8 mouse cellular contexts compared by ENCODE assay signal in the genomic region with DNA sequence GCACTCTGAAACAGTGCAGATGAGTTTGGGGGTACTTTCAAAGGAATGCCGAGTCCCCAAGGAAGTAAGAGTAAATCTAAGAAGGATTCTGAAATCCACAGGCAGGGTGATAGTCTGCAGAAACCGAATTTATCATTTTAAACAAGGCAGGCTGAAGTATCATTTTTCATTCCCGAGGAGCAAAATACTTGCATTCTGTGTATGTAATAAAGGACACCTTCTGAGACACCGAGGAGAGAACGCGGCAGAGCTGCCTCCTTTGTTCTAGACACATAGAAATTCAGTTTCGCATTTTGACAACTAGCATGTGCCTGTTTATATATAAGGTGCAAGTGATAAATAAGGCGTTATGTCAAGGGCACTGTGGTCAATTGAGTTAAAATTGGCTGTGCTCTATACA. TPM values are rescaled to one million over a fixed set of nuclear protein-coding genes. Genes with fewer than 3 reads are reported as not detected.
DNase-seq lines count a peak whose midpoint lies in the region; ATAC-seq lines count a peak whose summit lies in the region.

No protein-coding gene starts in this region.

- H3K4me3 ChIP-seq in liver, embryonic 11.5 days (ENCODE audit: low read depth, low read length) = no peak overlapping the region; the same call in 1 of the 2 replicates
- H3K4me3 ChIP-seq in forebrain, embryonic 14.5 days (ENCODE audit: low read depth, low read length) = no peak overlapping the region
- H3K4me3 ChIP-seq in limb, embryonic 12.5 days (replicated peaks) = peak overlapping the region; percentile 23; the same call in 1 of the 2 replicates
- no peak overlapping the region for H3K4me3 ChIP-seq in neural tube, embryonic 12.5 days

- H3K4me1 ChIP-seq in liver, embryonic 11.5 days (replicated peaks; ENCODE audit: control insufficient read depth, insufficient read depth, low read length) = no peaks in the 10 kb centered on the region
- no peaks in the 10 kb centered on the region for H3K4me1 ChIP-seq in forebrain, embryonic 14.5 days (ENCODE audit: control insufficient read depth, insufficient read depth, low read length)
- no peaks in the 10 kb centered on the region for H3K4me1 ChIP-seq in limb, embryonic 12.5 days (replicated peaks)
- no peaks in the 10 kb centered on the region for H3K4me1 ChIP-seq in neural tube, embryonic 12.5 days

- H3K27ac ChIP-seq in liver, embryonic 11.5 days (ENCODE audit: low read depth, low read length) = no peak overlapping the region
- H3K27ac ChIP-seq in forebrain, embryonic 14.5 days (ENCODE audit: low read depth, low read length) = no peak overlapping the region
- H3K27ac ChIP-seq in limb, embryonic 12.5 days = no peak overlapping the region
- no peak overlapping the region for H3K27ac ChIP-seq in neural tube, embryonic 12.5 days

- WGBS in liver, embryonic 11.5 days = 44% methylated on average over 8 of the region's 8 CpGs
- 48% methylated on average over 8 of the region's 8 CpGs for WGBS in forebrain, embryonic 14.5 days
- WGBS in limb, embryonic 12.5 days = 36% methylated on average over 8 of the region's 8 CpGs
- WGBS in neural tube, embryonic 12.5 days = 42% methylated on average over 8 of the region's 8 CpGs

- DNase-seq in liver, embryonic 11.5 days (ENCODE audit: low spot score) = no peak
- no peak for DNase-seq in liver
- no peak for DNase-seq in forebrain, embryonic 14.5 days (ENCODE audit: low spot score)
- no peak for DNase-seq in cerebellum, postnatal 25 days
- no peak for DNase-seq in cerebellum, adult 18-20 months
- DNase-seq in gastrocnemius, adult 18-20 months (ENCODE audit: low spot score) = no peak

- peak overlapping the region; percentile 43 for H3K4me2 ChIP-seq in liver, embryonic 11.5 days
- peak overlapping the region; percentile 40; the same call in 1 of the 2 replicates for H3K4me2 ChIP-seq in forebrain, embryonic 14.5 days (ENCODE audit: low read length)
- peak overlapping the region; percentile 47 for H3K4me2 ChIP-seq in limb, embryonic 12.5 days
- peak overlapping the region; percentile 49 for H3K4me2 ChIP-seq in neural tube, embryonic 12.5 days (replicated peaks)

- ATAC-seq in liver, embryonic 11.5 days (replicated peaks; ENCODE audit: low FRiP score) = no peak
- no peak for ATAC-seq in forebrain, embryonic 14.5 days
- ATAC-seq in limb, embryonic 12.5 days (ENCODE audit: insufficient number of reproducible peaks, insufficient read depth, low FRiP score, low TSS enrichment, low read depth) = no peak
- ATAC-seq in neural tube, embryonic 12.5 days (ENCODE audit: low FRiP score, low read depth) = no peak

- H3K9ac ChIP-seq in liver, embryonic 11.5 days (ENCODE audit: low read depth, low read length) = no peak overlapping the region
- no peak overlapping the region for H3K9ac ChIP-seq in forebrain, embryonic 14.5 days (ENCODE audit: low read length)
- H3K9ac ChIP-seq in limb, embryonic 12.5 days (replicated peaks) = no peak overlapping the region; the same call in 1 of the 2 replicates
- no peak overlapping the region for H3K9ac ChIP-seq in neural tube, embryonic 12.5 days

- no peaks in the 10 kb centered on the region for H3K27me3 ChIP-seq in liver, embryonic 11.5 days (replicated peaks; ENCODE audit: control insufficient read depth, insufficient read depth, low read length)
- no peaks in the 10 kb centered on the region for H3K27me3 ChIP-seq in forebrain, embryonic 14.5 days (replicated peaks; ENCODE audit: control insufficient read depth, insufficient read depth, low read length)
- peaks cover 7% of the 10 kb centered on the region for H3K27me3 ChIP-seq in limb, embryonic 12.5 days
- no peaks in the 10 kb centered on the region; the same call in 1 of the 2 replicates for H3K27me3 ChIP-seq in neural tube, embryonic 12.5 days (replicated peaks)

- H3K36me3 ChIP-seq in liver, embryonic 11.5 days (ENCODE audit: control insufficient read depth, insufficient read depth, low read length) = no peaks in the 10 kb centered on the region
- H3K36me3 ChIP-seq in forebrain, embryonic 14.5 days (ENCODE audit: control insufficient read depth, insufficient read depth, low read length) = no peaks in the 10 kb centered on the region
- H3K36me3 ChIP-seq in limb, embryonic 12.5 days = no peaks in the 10 kb centered on the region
- no peaks in the 10 kb centered on the region for H3K36me3 ChIP-seq in neural tube, embryonic 12.5 days

- H3K9me3 ChIP-seq in liver, embryonic 11.5 days (ENCODE audit: control insufficient read depth, low read length) = no peaks in the 10 kb centered on the region
- no peaks in the 10 kb centered on the region for H3K9me3 ChIP-seq in forebrain, embryonic 14.5 days (replicated peaks; ENCODE audit: control insufficient read depth, low read length)
- no peaks in the 10 kb centered on the region for H3K9me3 ChIP-seq in limb, embryonic 12.5 days
- no peaks in the 10 kb centered on the region for H3K9me3 ChIP-seq in neural tube, embryonic 12.5 days

RNA-seq across cellular contexts. Expression of a gene that starts 0.7 kb away (rescaled TPM):
- 5.1 and 6.7 TPM in 2 replicates for polyA plus RNA-seq in liver, embryonic 11.5 days (2014; fragmentation: Nextera tagmentation; extraction: Ambion mirVana)
- 8.6 and 10.1 TPM in 2 replicates for polyA plus RNA-seq in forebrain, embryonic 14.5 days (2014; fragmentation: Nextera tagmentation; extraction: Ambion mirVana)
- polyA plus RNA-seq in limb, embryonic 12.5 days (2016; fragmentation: Nextera tagmentation; extraction: Ambion mirVana) = 7.3 and 9.2 TPM in 2 replicates
- 6.4 and 9.3 TPM in 2 replicates for polyA plus RNA-seq in neural tube, embryonic 12.5 days (2016; fragmentation: Nextera tagmentation; extraction: Ambion mirVana)
- 1 to 10 TPM; 3.7 to 7.3 TPM for total RNA-seq in gastrocnemius, adult 18-20 months (2021)
